Mouse (Mus musculus) monocyte, adult 5-6 weeks (primary cell): Measurements from ENCODE around the gene Plch1. TPM values are rescaled to one million over a fixed set of nuclear protein-coding genes. Genes with fewer than 3 reads are reported as not detected.
A peak's percentile ranks its signal among the peaks of the same experiment; 100 is the strongest.

Source experiments
- ATAC-seq: fragments of 153-309, 156-312 bp; replicated peaks from 2 replicates; pipeline ENCODE4 v1.8.0; 2017; ENCODE audit warnings: mild to moderate bottlenecking; ENCODE audit not compliant: low TSS enrichment, insufficient number of reproducible peaks, severe bottlenecking, poor library complexity, low FRiP score
- total RNA-seq: library from RNA; stranded (forward); fragments of 200-1000, 200-491, 200-594 nt; gene quantifications from 3 replicates; pipeline ENCODE4 v1.2.3, GENCODE M21; 2017

The Plch1 gene
- 0.10 TPM in 1 of 3 replicates, not detected in the others for total RNA-seq

DNA sequence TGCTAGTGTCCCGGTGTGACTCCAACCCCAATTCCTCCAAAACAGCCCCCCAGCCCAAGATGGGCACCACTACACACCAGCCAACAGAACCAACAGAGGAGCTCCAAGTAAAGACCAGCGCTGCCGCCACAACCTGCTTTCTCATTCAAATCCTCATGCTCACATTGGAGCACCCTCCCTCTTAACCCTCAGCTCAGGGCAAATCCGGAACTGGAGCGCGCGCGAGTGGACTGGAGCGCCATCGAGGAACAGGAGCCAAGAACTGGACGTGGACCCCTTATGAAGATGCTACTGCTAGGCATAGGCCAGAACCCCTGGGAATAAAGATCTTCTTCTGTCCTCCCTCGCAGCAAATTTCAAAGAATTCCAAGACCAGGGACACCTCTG is at the start of gene Plch1:
Gene Plch1 (minus strand): TSS at position 164 of the 387 bp plus-strand sequence.
- ATAC-seq, result no peak

DNA sequence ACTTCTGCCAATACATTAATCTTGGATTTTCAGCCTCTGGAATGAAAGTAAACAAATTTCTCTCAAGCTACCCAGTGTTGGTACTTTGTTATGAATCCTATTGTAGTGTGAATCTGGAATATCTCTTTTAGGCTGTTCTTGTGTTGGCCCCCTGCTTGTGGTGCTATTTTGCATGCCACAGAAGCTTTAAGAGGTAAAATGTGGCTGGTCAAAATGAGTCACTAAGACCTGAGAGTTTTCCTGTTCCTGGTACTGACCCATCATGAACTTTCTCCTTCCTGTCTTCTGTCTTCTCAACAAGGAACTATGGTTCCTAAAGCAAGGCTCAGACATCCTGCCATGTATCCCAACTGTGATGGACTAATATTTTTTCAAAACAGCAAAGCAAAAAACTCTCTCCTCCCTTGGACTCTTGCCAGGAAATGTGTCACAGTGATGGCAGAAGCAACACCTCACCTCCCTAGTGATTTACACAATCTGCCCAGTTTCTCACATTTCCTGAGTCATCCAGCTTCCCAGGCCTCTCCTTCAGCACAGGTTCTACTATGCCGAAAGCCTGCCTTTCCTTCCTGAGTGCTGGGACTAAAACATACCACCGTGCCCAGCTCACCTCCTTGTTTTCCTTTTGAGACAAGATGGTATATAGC is 42.1 kb upstream of the Plch1 start:
- no peak for ATAC-seq

DNA sequence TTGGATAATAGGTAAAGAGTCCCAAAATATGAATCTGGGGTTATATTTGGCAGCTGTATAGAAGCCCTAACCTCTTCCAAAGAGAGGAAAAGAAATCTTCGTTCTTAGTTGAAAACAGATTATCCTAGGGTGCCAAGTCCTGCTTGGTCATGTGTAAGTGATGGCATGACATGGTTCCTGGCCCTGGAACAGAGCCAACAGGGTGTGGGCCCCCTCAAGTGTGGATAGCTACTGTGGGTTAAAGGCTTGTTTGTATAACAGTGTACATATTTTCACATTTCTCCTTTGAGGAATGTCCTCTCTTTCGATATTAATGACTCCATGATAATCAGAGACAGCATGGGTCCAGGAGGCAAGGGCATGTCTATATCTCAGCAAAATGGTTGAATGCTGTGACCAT is 39.7 kb upstream of the Plch1 start:
- ATAC-seq, result no peak

DNA sequence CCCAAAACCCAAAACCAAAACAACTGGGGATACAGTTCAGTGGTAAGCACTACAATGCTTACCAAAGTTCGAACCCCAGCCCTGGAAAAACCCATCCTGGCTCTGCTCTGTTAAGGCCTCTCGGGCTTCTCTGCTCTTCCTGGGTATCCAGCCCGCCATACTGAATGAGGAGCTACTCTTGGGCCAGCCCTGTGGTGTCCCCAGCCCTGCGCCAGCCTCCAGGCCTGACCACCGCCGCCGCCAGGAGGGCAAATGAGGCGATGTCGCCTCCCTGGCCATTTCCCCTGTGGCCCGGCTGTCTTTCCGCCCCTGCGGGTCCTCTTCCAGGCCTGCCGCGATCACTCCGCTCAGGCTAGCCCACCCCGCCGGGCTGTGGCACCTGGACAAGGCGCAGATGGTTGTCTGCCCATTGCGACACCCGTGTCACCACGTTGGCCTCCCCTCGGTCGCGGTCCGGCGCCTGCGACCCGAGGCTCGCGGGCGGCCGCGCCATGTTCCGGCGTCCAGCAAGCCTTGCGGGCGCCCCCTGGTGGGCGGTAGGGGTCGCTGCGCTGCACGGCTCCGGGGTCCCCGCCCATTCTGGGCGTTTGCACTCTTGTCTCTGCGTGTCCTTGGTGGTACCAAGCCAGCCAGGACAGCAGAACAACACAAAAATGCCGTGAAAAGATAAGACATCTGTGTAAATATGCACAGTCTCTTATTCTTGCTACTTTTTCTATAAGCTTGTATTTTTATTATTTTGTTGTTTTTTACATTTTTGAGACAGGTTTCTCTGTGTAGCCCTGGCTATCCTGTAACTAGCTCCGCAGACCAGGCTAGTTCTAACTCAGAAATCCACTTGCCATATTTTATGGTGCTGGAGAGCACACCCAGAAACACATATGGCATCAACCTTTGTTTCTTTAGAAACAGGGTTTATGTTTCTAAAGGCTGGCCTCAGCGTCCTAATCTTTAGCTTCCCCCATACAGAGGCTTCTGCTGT is 29.9 kb upstream of the Plch1 start, which contains the start of gene E130311K13Rik:
Gene E130311K13Rik (minus strand): TSS at position 595 of the 982 bp plus-strand sequence.
- ATAC-seq, result peak; percentile 83

DNA sequence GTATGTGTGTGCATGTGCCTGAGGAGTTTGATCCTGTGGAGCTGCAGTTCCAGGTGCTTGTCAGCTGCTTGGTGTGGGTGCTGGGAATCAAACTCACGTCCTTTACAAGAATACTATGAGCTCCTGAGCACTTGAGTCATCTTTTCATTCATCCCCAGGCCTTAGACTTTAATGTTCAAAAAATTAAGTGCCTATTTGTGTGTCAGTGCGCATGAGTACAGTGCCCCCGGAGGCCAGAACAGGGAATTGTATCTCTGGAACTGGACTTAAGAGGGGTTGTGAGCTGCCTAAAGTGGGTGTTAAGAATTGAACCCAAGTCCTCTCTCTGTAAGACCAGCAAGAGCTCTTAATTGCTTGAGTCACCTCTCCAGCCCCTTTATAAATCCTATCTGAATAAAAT is 20.4 kb upstream of the Plch1 start:
- ATAC-seq, result no peak

DNA sequence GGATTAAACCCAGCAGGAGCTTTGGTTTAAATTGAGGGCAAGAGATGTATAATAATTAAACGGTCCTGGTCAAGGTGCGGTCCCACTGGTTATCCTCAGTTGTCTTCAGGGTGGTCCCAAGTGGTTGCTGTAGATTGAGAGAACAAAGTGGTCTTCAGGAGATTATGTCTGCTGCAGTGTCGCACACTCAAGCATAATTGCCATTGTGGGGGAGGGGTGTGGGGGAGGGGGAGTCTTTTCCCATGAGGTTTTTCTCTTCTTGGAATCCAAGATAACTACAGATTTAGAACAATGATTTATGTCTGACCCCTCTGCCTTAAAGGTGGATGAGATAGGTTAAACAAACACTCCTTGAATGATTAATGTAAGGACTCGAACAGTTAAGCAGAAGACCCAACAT is 11.0 kb upstream of the Plch1 start:
- ATAC-seq, result no peak

DNA sequence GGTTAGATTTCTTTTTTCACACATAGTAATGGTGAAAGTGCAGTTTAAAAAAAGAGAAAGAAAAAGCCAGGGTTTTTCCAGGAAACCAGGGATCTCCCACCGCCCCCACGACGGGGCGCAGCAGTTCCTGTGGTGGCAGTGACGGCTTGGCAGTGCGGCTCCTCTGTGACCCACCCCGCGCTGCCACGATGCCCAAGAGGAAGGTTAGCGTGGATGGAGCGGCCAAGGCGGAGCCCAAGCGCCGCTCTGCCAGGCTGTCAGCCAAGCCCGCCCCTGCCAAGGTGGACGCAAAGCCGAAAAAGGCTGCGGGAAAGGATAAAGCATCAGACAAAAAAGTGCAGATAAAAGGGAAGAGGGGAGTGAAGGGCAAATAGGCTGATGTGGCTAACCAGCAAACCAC is 6.0 kb upstream of the Plch1 start:
- ATAC-seq, result no peak

DNA sequence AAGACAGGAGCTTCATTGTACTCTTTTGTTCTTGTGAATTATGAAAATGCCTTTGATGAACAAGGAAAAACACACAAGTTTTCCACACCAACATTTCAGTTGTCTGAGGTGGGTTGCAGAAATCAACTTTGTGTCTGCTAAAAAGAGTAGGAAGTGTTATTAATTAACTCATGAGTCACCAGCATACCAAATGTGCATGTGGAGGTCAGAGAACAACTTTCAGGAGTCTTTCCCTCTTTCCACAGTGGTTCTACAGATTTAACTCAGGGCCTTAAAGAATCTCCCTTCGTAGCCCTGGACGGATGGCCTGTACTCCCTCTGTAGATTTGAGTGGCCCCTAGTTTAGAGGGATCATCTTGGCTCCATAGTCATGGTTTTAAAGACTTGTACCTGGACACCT is 4.9 kb upstream of the Plch1 start:
- ATAC-seq, result no peak

DNA sequence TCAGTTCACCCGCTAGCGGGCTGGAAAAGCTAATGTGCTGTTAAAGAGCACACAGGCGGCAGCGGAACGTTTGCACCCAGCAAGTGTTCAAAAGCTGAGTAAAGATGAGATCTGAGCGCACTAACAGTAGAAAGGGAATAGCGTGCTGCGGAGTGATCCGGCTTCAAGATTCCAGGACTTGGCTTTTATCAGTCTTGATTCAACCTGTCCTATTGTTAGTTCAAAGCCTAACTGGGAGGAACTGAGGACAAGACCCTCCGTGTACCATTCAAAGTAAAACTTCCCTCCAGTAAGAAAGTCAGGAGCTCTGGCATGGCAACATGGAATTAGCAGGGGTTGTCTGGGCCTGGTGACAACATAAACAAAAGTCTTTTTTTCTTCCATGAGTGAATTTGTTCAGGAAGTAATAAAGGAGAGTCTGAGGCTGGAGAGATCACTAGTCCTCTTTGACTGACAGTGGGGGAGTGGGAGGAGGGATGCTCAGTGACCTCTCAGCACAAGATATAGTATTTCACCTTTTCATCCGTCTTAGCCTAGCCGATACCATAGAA is 824 bp upstream of the Plch1 start:
- ATAC-seq, result no peak

DNA sequence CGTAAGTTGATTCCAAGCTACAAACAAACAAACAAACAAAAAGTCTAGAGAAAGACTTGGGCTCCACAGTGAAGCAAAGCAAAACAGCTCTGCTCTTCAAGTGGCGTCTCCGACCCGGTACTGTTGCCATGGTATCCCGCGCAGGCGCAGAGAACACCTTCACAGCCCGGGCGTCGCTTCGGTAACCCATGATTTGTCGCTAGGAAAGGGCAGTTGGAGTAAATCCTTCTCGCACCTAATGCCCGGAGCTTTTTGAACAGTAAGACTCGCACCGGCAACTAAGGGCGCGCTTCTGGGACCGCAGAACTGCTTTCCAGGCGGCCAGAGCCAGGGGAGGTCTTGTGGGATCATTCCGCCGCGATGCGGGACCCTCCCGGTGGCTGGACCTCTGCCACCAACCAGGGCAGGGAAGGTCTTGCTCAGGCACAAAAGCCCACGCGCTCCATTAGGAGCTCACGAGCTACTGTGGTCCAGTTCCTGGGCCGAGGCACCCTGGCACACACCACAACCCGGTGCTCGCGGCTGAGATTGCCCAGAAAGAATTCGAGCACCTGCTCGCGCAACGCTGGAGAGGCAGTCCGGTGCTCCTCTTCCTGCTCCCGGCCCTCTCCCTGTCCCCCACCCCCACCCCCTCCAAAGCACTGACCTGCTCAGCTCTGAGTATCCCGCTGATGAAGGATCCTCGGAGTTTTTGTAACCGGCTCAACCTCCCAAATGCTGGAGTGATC is 527 bp downstream of the Plch1 start:
- no peak for ATAC-seq

DNA sequence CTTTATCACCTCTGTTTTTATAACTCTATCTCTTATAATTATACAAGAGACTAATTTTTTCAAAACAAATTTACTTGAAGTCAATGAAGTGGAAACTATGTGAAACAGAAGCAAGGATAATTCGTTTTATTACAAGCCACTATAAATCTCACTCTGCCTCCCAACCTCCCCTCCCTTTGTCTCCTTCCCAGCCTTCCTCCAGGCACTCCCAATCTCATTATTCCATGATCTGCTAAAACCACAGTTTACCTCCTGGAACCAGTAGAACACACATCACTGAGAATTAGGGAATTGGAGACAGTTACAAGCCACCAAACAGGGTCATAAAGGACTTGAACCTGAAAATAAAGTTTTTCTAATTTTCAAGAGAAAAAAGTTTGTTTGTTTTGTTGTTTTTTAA is 2.1 kb downstream of the Plch1 start:
- no peak for ATAC-seq

DNA sequence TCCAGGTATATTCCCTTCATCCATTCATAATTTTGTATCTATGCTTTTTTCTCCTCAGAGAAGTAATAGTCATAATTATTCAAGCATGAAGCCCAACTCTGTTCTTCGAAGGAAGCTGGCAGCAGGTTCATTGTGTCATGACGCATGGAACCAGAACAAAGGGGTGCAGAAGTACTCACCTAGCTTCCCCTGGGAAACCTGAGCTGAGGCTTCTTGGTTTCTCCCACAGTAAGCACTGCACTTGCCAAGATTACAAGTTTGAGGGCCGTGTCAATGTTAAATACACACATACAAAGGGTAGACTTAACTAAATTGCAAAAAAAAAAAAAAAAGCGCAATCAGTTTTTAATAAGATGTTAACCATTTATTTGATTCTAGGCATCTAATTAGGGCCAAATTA is 3.0 kb downstream of the Plch1 start:
- ATAC-seq, result no peak

DNA sequence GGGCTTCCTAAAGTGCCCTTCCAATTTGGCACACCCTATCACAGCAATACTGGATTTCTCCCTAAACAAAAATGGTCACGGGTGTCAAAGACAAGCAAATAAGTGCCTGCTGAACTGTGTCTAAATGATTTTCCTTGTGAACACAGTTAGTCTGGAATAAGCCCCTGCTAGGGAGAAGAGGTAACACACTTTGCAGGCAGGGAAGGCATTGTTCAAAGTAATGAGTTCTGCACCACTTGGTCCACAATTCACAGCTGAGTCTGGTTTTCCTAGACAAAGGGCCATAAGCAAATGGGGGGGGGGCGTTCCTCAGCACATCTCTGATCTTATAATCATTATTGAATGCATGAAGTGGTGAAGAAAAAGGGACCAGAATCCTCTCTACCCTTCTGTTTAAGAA is 3.5 kb downstream of the Plch1 start:
- ATAC-seq, result no peak

DNA sequence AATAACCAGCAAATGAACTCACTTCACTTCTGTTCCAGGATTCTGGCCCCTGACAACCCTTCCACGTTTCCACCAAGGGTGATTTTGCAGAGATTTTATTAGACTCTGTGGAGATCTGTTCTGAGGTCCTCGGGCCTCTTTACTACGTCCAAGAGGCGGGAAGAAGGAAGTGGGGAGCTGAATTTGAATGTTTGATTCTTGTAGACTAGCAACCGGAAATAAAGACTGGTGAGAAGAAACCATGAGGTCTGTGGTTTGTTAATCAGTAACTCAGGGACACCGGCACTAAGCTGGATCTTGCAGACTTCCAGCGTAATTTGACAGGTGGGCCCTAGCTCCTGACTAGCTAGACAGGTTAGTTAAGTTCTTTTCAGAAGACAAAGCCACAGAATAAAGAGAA is 5.6 kb downstream of the Plch1 start:
- no peak for ATAC-seq

DNA sequence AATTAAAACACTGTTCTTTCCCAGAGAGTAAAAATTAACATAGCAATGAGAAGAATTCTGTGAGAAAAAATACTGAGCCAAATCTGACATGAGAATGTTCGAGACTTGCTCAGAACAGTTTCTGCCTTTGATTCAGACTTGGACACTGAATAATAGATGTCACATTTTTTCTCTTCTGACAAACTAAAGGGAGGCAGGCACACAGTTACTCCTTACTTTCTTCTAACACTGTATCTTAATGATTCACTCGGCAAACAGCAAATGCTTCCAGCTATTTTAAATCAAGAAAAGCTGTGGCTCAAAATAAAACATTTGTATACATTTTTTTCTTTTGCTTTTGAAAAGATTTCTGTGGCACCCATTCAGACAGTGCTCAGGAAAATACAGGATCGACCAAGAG is 7.1 kb downstream of the Plch1 start:
- no peak for ATAC-seq

DNA sequence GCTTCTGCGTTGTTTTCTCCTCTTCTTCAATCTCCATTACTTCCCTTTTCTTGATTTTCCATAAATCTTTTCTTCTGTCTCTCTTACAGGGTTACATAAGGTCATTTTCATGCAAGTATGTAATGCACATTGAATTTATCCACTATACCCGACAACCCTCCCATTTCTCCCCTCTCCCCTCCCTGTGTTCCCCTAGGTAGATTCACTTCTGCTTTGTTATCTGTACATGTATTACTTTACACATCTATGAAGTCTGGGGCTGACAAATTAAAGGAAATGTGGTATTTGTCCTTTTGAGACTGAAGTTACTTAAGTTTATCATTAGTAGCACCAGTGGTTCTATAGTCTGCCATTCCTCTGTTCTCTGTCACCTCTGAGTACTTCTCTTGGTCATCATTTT is 18.2 kb downstream of the Plch1 start:
- no peak for ATAC-seq

DNA sequence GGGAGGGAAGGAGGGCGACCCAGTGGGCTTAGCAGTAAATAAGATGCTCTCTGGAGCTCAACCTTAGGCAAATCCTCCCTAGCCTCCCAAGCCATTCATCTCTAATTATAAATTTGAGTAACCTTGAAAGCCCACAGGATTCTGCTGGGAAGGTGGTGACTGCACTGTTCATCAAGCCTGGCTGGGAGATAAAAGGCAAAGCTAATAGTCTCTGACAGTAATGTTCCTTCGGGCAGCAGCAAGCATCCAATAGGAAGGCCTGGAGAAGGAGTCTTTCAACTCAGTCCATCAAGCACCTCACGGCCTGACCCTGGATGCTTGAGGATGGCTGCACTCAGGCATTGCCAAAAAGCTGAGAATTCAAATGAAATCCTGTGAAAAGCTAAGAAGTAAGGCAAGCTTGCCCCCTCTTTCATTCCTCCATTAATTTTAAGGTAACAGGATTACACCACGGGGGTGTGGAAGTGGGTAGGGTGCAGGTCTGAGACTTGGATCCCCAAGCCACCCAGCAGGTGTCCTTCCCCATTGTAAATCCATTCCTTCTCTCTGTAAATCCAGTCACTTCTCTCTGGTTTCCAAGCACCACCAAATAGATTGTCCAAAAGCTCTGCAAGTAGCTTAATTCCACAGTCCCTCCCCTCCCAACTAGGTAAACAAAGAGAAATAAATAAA is 20.1 kb downstream of the Plch1 start:
- ATAC-seq, result no peak

DNA sequence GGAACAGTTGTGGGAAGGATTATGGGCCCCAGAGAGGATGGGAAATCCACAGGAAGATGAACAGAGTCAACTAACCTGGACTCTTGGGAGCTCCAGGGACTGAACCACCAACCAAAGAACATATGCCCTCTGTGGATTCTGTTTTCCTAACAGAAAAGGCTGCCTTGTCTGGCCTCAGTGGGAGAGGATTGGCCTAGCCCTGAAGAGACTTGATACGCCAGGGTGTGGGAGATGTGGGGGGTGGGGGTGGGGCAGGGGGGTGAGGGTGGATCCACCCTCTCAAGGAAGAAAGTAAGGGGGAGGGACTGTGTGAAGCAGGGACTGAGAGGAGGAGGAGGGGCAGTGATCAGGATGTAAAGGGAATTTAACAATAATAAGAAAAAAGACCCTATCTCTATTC is 26.5 kb downstream of the Plch1 start:
- ATAC-seq, result no peak

DNA sequence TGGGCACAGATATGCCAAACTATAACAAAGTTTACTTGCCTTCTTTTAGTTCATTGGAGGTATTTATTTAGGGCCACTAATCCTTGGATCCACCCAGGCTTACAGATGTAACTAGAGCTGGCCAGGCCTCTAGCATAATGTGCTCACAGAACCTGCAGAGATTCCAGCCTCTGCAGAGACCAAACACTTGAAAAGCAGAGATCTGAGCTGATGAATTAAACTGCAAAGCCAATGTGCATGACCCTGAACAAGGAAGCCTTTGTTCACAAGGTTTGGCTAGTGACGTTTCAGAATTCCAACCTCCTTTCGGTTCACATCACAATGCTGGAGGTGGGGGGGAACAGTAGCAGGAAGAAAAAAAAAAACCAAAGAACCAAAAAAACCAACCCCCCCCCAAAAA is 28.0 kb downstream of the Plch1 start:
- ATAC-seq, result no peak
